Mouse (Mus musculus): ENCODE results near the gene Trim26.

- no peak for TF ChIP-seq MAFK (IDR thresholded peaks at IDR 0.05; ENCODE audit: insufficient read depth, low read depth, low read length)
- no peak for TF ChIP-seq CHD2 (IDR thresholded peaks at IDR 0.05; ENCODE audit: low read depth, low read length)
- TF ChIP-seq HCFC1 (IDR thresholded peaks at IDR 0.05; ENCODE audit: borderline replicate concordance, insufficient read depth, low read length): no peak
Observed at GRCm38 (mm10) chr17:36900001-36900400, 63.1 kb downstream of the Trim26 start.
